Mouse (Mus musculus) embryonic fibroblast, embryonic 13.5 days (primary cell): ENCODE measurements around the gene Grk5.
"Not testable (repeated sequence)": the region's sequence is repeated elsewhere in the genome, so short reads cannot be mapped to it uniquely, and the experiment has no call there.

ENCODE experiments used
- CTCF ChIP-seq: IDR thresholded peaks from 2 replicates; pipeline ENCODE4 v1.5.1; 2011; ENCODE audit warnings: mild to moderate bottlenecking, control low read depth, low read length, moderate library complexity, borderline replicate concordance; ENCODE audit not compliant: insufficient read depth
- POLR2A ChIP-seq: IDR thresholded peaks from 2 replicates; pipeline ENCODE4 v1.6.1; 2011; ENCODE audit warnings: low read depth, mild to moderate bottlenecking, control low read depth, low read length, moderate library complexity

DNA sequence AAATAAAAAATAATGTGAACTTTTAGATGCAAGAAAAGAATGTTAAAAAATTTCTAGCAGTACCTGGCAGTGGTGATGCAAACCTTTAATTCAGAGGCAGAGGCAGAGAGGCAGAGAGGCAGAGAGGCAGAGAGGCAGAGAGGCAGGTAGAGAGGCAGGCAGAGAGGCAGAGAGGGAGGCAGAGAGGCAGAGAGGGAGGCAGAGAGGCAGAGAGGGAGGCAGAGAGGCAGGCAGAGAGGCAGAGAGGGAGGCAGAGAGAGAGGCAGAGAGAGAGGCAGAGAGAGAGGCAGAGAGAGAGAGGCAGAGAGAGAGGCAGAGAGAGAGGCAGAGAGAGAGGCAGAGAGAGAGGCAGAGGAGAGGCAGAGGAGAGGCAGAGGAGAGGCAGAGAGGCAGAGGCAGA lies 35.0 kb downstream of the Grk5 start:
- TF ChIP-seq CTCF, POLR2A: not testable (repeated sequence)
